Mouse (Mus musculus) ES-E14 (cell line): Measurements from ENCODE around the gene Klf11. TPM values are rescaled to one million over a fixed set of nuclear protein-coding genes. Genes with fewer than 3 reads are reported as not detected.

ENCODE experiments used
- DNase-seq: peaks from one replicate; pipeline ENCODE4 v3.0.0-alpha.2; 2013; ENCODE audit warnings: low read depth, low spot score
- H3K27ac ChIP-seq: 2 replicates; pipeline ENCODE4 v1.5.1; 2012; ENCODE audit warnings: low read depth, mild to moderate bottlenecking, low read length, moderate library complexity, mixed read lengths; ENCODE audit not compliant: poor library complexity, insufficient read depth, severe bottlenecking
- H3K36me3 ChIP-seq: 2 replicates; pipeline ENCODE4 v1.6.1; 2012; ENCODE audit warnings: mild to moderate bottlenecking, low read length, moderate library complexity, mixed read lengths; ENCODE audit not compliant: control insufficient read depth, poor library complexity, insufficient read depth, severe bottlenecking
- H3K4me1 ChIP-seq, 2 experiments: fragments of 150-350 bp in 1 of 2; sonication (generic) in 1 of 2; 2 replicates each; pipeline ENCODE4 v1.6.1; 2012; ENCODE audit warnings: low read length in 2 of 2, mild to moderate bottlenecking in 1 of 2, mixed read lengths in 1 of 2; ENCODE audit not compliant: control insufficient read depth in 2 of 2, insufficient read depth in 2 of 2, poor library complexity in 1 of 2
- H3K4me3 ChIP-seq, 2 experiments: fragments of 150-350 bp in 1 of 2; sonication (generic) in 1 of 2; 2 replicates each; pipeline ENCODE4 v1.5.1; 2012; ENCODE audit warnings: low read length in 2 of 2, low read depth in 1 of 2, mild to moderate bottlenecking in 1 of 2, mixed read lengths in 1 of 2; ENCODE audit not compliant: insufficient read depth in 1 of 2, poor library complexity in 1 of 2, severe bottlenecking in 1 of 2
- H3K9ac ChIP-seq: 2 replicates; pipeline ENCODE4 v1.6.1; 2012; ENCODE audit warnings: low read depth, mild to moderate bottlenecking, low read length, mixed read lengths; ENCODE audit not compliant: poor library complexity, insufficient read depth, severe bottlenecking
- H3K9me3 ChIP-seq: fragments of 150-350 bp; sonication (generic); 2 replicates; pipeline ENCODE4 v1.6.1; 2012; ENCODE audit warnings: low read depth, mild to moderate bottlenecking, low read length; ENCODE audit not compliant: control insufficient read depth, insufficient read depth
- CHD2 ChIP-seq: IDR thresholded peaks from 2 replicates; pipeline ENCODE4 v1.6.1; 2014; ENCODE audit warnings: mild to moderate bottlenecking, low read depth, low read length, inconsistent platforms
- HCFC1 ChIP-seq: IDR thresholded peaks from 2 replicates; pipeline ENCODE4 v1.6.1; 2012; ENCODE audit warnings: low read length, inconsistent platforms, borderline replicate concordance; ENCODE audit not compliant: insufficient read depth
- MAFK ChIP-seq: IDR thresholded peaks from 2 replicates; pipeline ENCODE4 v1.6.1; 2014; ENCODE audit warnings: mild to moderate bottlenecking, low read depth, low read length, inconsistent platforms; ENCODE audit not compliant: insufficient read depth
- ZC3H11A ChIP-seq: IDR thresholded peaks from 2 replicates; pipeline ENCODE4 v1.6.1; 2012; ENCODE audit warnings: low read depth, mild to moderate bottlenecking, inconsistent platforms, low read length, borderline replicate concordance
- ZNF384 ChIP-seq: IDR thresholded peaks from 2 replicates; pipeline ENCODE4 v1.6.1; 2012; ENCODE audit warnings: low read depth, low read length, inconsistent platforms
- in situ Hi-C, 2 experiments: fragments of 600-800 bp; cut with MboI; formaldehyde crosslinking; loops; one replicate each; pipeline ENCODE4 v1.15.1; 2025; ENCODE audit warnings: low sequenced_read_pairs in 2 of 2, inconsistent platforms in 1 of 2; ENCODE audit not compliant: unreplicated experiment in 2 of 2
- total RNA-seq: library from RNA; depleted of rRNA; stranded (reverse); fragments of 300-350 nt; gene quantifications from 2 replicates; pipeline ENCODE4 v1.2.3, GENCODE M21; 2012

The Klf11 gene
- total RNA-seq, 1 experiment, result 7.3 TPM

GRCm38 (mm10) chr12:24686696-24687346 lies 35.7 kb downstream of the Klf11 start:
- in situ Hi-C loops, result no loop called here
- no peak for DNase-seq
- TF ChIP-seq CHD2, result no peak
- no peak for TF ChIP-seq ZNF384
- TF ChIP-seq ZC3H11A, result no peak
- no peak for TF ChIP-seq MAFK
- no peak for TF ChIP-seq HCFC1
- Histone ChIP-seq H3K27ac (no peak overlapping the region), H3K9me3 (no peaks in the 10 kb centered on the region), H3K4me1 (no peaks in the 10 kb centered on the region), H3K4me3 (no peak overlapping the region), H3K36me3 (no peaks in the 10 kb centered on the region), H3K9ac (no peak overlapping the region)

DNA sequence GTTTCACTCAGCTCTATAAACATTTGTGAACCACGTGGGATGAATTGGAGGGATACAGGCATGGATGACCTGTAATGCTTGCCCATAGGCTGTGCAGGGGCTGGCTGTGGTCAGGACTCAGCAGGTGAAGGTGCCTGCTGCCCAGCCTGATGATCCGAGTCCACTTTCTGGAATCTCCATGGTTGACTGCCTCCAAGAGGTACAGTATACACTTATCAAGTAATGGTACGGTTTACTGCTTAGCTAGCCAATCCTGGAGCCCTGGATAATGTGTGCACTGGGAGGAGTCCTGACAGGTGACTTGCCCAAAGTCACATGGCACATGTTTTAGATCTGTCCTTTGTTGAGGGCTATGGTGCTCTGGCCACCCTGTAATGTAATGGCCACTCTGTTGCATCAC lies 39.3 kb downstream of the Klf11 start:
- no peak for DNase-seq
- Histone ChIP-seq H3K9me3 (no peaks in the 10 kb centered on the region), H3K4me3 (no peak overlapping the region), H3K36me3 (no peaks in the 10 kb centered on the region), H3K4me1 (no peaks in the 10 kb centered on the region), H3K9ac (no peak overlapping the region), H3K27ac (no peak overlapping the region)
- no peak for TF ChIP-seq HCFC1
- no peak for TF ChIP-seq CHD2
- TF ChIP-seq ZNF384, result no peak
- no peak for TF ChIP-seq ZC3H11A
- no peak for TF ChIP-seq MAFK
- in situ Hi-C loops, result loop anchor here in 1 of 2 experiments (10.0 kb wide), 1 partner anchor 216 kb away; no protein-coding TSS in a partner anchor

- no peaks in the 10 kb centered on the region for H3K36me3 ChIP-seq
- peak; percentile 79 for DNase-seq
- no peak overlapping the region for H3K27ac ChIP-seq
- H3K9ac ChIP-seq, result no peak overlapping the region
- TF ChIP-seq ZNF384, result no peak
- TF ChIP-seq ZC3H11A, result peak; percentile 39; the same call in 1 of the 2 replicates
- in situ Hi-C loops, result loop anchor here in 1 of 2 experiments (10.0 kb wide), 1 partner anchor 222 kb away; no protein-coding TSS in a partner anchor
- H3K4me1 ChIP-seq, result peaks cover 0 to 7% of the 10 kb centered on the region in 2 experiments; a peak in 1 of 4 replicates
- H3K9me3 ChIP-seq, result no peaks in the 10 kb centered on the region
- peak overlapping the region in 1 of 2 experiments; percentile 66; a peak in 2 of 4 replicates for H3K4me3 ChIP-seq
These were observed 45.7 kb downstream of the Klf11 start for GRCm38 (mm10) chr12:24696500-24697483.

GRCm38 (mm10) chr12:24697484-24698204 lies 46.6 kb downstream of the Klf11 start:
- in situ Hi-C loops, result loop anchor here in 1 of 2 experiments (10.0 kb wide), 1 partner anchor 223 kb away; no protein-coding TSS in a partner anchor
- Histone ChIP-seq H3K9ac (0 out of 2 replicates have a peak overlapping the region, but pooled peaks have one; percentile 31), H3K27ac (no peak overlapping the region), H3K36me3 (no peaks in the 10 kb centered on the region), H3K9me3 (no peaks in the 10 kb centered on the region), H3K4me3 (peak overlapping the region; percentile 22 to 66; a peak in 3 of 4 replicates), H3K4me1 (peaks cover 0 to 7% of the 10 kb centered on the region in 2 experiments; a peak in 1 of 4 replicates)
- DNase-seq, result peak; percentile 75
- TF ChIP-seq ZC3H11A (no peak), CHD2 (no peak), ZNF384 (no peak), HCFC1 (no peak), MAFK (no peak)
